Mouse (Mus musculus): ENCODE results near the gene Ncdn. TPM values are rescaled to one million over a fixed set of nuclear protein-coding genes. Genes with fewer than 3 reads are reported as not detected.
A peak's percentile ranks its signal among the peaks of the same experiment; 100 is the strongest.

Gene Ncdn
- total RNA-seq, 2 experiments from 2014 or later: 15.3 to 17.2 TPM

- intact Hi-C loops (cut with DNase I): no loop called here
- no peak for DNase-seq
Measured at GRCm38 (mm10) chr4:126754231-126754611, 983 bp upstream of the Ncdn start.

DNA sequence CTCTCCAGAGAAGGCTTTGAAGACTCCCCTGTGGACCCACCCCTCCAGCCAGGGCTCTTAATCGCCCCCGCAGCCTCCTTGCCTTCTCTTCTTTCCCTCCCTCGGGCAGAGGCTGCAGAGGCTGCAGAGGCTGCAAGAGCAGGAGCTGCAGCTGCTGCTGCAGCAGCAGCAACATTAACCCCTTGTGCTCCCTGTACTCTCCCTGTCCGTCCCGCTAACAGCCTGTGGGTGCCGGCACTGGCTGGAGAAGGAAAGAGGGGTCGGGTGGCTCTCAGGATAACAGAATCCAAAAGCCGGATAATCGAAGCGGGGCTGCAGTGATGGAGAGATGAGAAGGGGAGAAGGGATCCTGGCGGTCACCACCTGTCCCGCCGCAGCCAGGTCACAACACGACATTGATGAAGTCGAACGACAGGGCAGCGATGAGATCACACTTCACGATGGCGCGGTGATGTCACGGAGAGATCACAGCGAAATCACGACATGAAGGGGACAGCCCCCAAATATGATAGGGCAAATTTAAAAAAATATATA is 563 bp downstream of the Ncdn start:
- intact Hi-C loops (cut with DNase I): loop anchor here (2.0 kb wide), 1 partner anchor 88 kb away; no protein-coding TSS in a partner anchor
- no peak for DNase-seq

- DNase-seq: no peak
- intact Hi-C loops (cut with DNase I): loop anchor here (2.0 kb wide), 1 partner anchor 89 kb away; no protein-coding TSS in a partner anchor
Measured at GRCm38 (mm10) chr4:126752024-126752607, 1.1 kb downstream of the Ncdn start.

- DNase-seq: no peak
- intact Hi-C loops (cut with DNase I): loop anchor here (2.0 kb wide), 1 partner anchor 89 kb away; no protein-coding TSS in a partner anchor
Measured at GRCm38 (mm10) chr4:126751556-126752023, 1.6 kb downstream of the Ncdn start.

GRCm38 (mm10) chr4:126750863-126751555 is 2.2 kb downstream of the Ncdn start:
- no peak for DNase-seq
- intact Hi-C loops (cut with DNase I): no loop called here

DNA sequence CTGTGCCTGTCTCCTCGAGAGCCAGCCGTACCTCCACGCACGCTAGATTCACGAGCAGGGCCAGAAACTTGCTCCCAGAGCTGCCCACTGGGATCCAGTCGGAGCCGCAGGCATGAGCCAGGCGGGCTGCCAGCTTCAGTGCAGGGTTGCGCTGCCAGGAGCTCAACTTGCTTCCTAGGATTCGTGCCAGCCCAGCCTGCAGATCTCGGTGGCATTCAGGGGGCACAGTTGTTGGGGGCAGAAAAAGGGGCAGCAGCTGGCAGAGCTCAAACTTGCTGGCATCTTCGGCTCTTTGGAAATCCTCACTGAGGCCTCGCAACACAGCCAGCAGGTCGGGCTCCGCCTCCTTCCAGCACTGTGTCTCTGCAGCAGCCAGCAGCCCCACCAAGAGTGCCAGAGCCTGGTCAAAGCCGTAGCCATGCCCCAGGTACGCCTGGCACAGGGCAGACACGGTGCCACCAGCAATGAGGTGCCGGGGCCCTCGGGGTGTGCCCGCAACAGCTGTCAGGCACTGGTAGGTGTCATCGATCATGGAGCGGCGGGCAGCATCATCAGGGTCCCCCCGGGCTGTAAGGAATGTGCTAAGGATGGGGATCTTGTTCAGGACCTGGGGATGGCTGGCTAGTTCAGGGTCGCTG is 3.1 kb downstream of the Ncdn start:
- intact Hi-C loops (cut with DNase I): no loop called here
- peak; percentile 74 to 78 for DNase-seq

- intact Hi-C loops (cut with DNase I): no loop called here
- no peak for DNase-seq
Measured at GRCm38 (mm10) chr4:126749553-126749952, 3.7 kb downstream of the Ncdn start.

DNA sequence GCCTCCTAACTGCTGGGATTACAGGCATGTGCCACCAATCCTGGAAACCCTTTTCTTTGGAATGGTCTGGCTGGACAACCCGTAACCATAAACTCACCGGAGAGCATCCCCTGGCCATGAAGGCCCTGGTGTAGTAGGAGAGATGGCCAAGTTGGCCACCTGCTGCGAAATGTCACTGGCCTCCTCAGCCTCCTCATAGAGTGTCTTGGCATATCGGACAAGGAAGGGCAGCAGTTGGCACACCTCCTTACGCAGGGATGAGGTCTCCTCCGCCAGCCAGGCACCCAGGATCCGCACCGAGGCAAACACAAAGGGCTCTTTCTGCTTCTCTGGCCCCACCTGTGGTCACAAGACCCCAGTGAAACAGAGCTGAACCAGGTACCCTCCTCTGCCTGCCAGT is 4.9 kb downstream of the Ncdn start:
- intact Hi-C loops (cut with DNase I): no loop called here
- DNase-seq: no peak

DNA sequence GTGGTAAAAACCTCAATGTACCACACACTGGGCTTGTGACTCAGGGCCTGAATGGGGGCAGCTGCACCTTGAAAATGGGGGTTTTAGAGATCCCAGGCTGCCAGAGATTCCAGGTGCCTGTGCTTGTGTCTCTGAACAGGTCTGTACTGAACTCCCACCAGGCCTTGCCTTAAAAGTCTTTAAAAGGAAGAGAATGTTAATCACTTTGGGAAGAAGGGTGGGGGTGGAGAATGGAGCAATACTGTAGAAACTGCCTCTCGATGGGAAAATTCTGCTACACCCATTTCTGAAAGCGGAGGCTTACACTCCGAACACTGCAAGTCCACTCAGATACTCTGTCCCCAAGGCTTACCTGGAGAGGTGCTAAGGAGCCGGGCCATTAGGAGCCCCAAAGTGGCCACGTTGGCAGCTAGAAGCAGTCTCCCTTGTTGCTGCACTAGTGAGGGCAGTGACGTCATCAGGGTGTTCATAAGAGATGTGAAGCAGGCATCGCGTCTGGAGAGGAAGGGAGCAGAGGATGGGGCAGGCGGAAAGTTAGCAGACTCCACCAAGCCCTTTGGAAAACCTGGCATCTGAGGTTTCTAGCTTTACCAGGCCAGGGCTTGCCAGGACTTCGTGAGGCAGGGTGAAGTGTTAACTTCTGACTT is 6.9 kb downstream of the Ncdn start:
- intact Hi-C loops (cut with DNase I): no loop called here
- DNase-seq: no peak

GRCm38 (mm10) chr4:126745506-126746193 is 7.6 kb downstream of the Ncdn start:
- intact Hi-C loops (cut with DNase I): loop anchor here (2.0 kb wide), 1 partner anchor 95 kb away; no protein-coding TSS in a partner anchor
- peak; percentile 49 to 79 for DNase-seq

DNA sequence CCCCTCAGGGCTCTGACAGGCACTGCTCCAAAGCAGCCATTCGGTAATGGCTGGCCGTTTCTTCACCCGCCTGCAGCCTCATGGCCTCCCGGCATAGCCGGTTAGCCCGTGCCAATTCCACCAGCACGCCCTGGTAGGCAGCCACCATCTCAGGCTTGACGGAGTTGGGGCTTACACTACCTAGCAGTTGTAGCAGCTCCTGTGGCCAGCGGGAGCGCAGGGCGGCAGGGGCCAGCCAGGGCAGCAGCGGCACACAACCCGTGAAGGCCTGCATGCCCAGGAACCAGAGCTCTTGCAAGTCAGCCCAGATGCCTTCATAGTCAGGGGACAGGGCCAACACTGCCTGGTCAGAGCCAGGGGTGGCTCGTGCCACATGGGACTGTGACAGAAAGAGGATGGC is 8.4 kb downstream of the Ncdn start:
- no peak for DNase-seq
- intact Hi-C loops (cut with DNase I): loop anchor here (2.0 kb wide), 1 partner anchor 96 kb away; no protein-coding TSS in a partner anchor

GRCm38 (mm10) chr4:126743713-126744112 is 9.5 kb downstream of the Ncdn start:
- DNase-seq: no peak
- intact Hi-C loops (cut with DNase I): loop anchor here (2.0 kb wide), 1 partner anchor 97 kb away; no protein-coding TSS in a partner anchor

DNA sequence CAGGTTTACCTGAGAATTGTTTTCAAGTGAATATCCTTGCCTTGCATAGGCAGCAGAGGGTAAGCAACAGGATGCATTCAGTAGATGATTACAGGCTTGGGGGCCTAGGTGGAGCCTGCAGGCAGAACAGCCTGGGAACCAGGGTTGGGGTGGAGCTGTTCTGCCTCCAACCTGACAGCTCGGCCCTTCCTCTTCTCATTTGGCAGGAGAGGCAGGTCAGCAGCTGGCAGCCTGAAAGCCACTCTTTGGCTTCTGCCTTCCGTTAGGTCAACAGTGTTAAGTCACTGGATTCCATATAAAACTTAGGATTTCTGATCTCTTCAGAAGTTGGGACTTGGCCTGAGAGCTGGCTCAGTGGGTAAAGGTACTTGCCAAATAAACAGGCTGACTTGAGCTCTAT is 10.3 kb downstream of the Ncdn start:
- intact Hi-C loops (cut with DNase I): no loop called here
- DNase-seq: peak; percentile 32 to 37

DNA sequence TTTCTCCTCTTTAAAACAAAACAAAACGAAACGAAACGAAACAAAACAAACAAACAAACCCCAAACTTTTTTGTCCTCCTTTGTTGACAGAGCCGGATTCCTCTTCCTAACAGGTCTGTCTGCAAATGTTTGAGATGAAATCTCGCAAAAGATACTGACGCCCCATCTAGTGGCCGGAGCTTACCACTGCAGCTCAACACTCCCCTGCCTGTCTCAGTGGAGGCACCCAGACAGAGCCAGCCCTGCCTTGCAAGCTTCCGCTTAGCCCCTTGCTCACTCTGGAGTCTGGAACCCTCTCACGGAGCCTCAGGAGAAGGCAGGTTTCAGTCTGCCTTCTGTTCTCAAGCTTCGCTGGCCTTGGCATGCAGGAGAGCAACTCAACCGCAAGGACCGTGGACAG is 11.8 kb downstream of the Ncdn start:
- intact Hi-C loops (cut with DNase I): loop anchor here (1.0 to 2.0 kb wide), 3 partner anchors 109 to 187 kb away; no protein-coding TSS in a partner anchor
- DNase-seq: peak; percentile 84 to 90

DNA sequence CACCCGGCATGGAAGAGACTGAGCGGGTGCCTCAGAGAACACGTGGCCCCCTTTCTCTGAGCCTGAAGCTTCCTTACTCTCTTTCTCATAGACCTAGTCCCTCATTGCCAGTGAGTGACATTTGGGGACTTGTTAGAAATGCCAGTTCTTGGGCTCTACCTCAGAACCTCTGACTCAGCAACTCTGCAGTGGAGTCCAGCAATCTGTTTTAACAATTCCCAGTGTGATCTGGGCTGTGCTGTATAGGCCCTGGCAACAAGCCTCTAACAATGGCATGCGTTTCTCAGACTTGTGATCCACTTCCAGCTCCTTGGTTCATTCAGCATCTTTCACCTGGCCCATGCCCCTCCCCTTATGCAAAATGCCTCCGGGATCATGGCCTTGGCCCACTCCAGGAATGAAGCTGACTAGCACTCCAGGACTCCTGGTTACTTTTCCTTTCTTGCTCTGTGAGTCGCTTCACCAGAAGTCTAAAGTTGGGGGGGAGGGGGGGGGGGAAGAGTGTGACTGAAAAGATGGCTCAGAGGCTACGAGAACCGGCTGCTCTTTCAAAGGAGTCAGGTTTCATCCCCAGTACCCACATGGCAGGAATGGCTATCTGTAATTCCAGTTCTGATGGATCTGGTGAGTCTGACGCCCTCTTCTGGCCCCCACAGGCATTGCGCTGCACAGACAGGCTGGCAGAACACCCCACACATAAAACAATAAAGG is 13.1 kb downstream of the Ncdn start:
- intact Hi-C loops (cut with DNase I): loop anchor here (2.0 kb wide), 1 partner anchor 107 kb away; no protein-coding TSS in a partner anchor
- DNase-seq: no peak

DNA sequence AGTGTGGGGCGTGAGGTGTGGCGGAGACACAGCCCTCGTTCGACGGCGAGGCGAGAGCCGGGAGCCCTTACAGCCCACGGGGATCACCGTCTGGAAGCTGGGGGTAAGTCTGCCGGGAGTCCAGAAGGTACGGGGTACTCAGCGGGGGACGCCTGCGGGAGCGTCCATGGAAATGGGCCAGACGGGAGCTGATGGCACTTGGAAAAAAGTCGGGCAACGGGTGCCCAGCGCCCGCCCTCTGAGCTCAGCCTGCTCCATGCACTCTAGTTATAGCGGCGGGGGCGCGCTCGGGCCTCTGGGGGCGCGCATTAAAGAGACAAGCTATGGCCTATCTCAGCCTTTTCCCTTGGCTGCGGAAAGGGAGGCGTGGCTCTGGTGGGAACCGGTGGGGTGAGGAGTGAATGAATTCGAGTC is 17.2 kb downstream of the Ncdn start, which contains the start of gene Tfap2e:
Gene Tfap2e (minus strand): TSS at position 240 of the 414 bp plus-strand sequence.
- peak; percentile 38 to 65 for DNase-seq
- intact Hi-C loops (cut with DNase I): no loop called here

DNA sequence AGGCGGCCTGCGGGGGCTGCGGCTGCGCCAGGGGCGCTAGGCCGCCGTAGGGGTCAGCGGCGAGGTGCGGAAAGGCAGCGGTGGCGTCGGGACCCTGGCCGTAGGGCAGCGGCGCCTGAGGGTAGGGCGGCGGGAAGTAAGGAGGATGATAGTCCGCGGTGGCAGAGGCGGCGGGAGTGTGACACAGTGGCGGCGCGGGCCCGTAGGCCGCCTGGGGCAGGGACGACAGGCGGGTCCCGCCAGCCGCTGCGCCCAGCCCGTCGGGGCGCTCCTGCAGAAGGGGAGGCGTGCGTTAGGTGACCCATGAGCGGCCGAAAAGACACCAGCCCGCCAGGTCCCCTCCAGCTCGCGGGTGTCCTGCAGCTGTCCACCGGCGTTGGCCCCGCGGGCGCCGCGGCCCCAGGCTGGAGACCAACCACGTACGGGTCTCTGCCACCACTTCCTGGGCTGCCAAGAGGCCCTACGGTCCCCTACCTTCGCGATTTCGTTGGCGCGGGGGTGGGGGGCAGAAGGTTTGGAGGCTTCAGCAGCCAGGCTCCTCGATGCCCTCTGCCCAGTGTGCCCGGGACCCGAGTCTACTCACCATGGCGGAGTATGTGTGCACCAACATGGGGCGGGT is 17.7 kb downstream of the Ncdn start:
- peak in 1 of 2 experiments; percentile 25 for DNase-seq
- intact Hi-C loops (cut with DNase I): no loop called here

- no peak for DNase-seq
Measured at GRCm38 (mm10) chr4:126734700-126735381, 18.4 kb downstream of the Ncdn start.

More at GRCm38 (mm10) chr4:126734700-126735381, 18.4 kb downstream of the Ncdn start:
- intact Hi-C loops (cut with DNase I): no loop called here

Measured in heart, postnatal 10 days (tissue).